Comparison of ENCODE assay signal across 8 mouse cellular contexts in genomic region chr7:81455155-81455651, GRCm38 (mm10). TPM values are rescaled to one million over a fixed set of nuclear protein-coding genes. Genes with fewer than 3 reads are reported as not detected.
DNase-seq lines count a peak whose midpoint lies in the region; ATAC-seq and TF ChIP-seq lines count a peak whose summit lies in the region.

TSS of gene Cpeb1 (minus strand) at chr7:81455465.

- H3K36me3 ChIP-seq in hindbrain, embryonic 16.5 days (ENCODE audit: control insufficient read depth, insufficient read depth, low read length): 0 out of 2 replicates have a peak, but pooled peaks cover 2% of the 10 kb centered on the region

- peak within 1 kb of the TSS; percentile 90 for H3K27ac ChIP-seq in gastrocnemius, adult 2 months
- H3K27ac ChIP-seq in hindbrain, embryonic 16.5 days (ENCODE audit: low read depth, low read length): no peak within 1 kb of the TSS

- H3K9me3 ChIP-seq in hindbrain, embryonic 16.5 days (ENCODE audit: control insufficient read depth, low read length): no peaks in the 10 kb centered on the region

- TF ChIP-seq CTCF in gastrocnemius, adult 2 months (IDR thresholded peaks at IDR 0.05): peak; percentile 58

- peak within 1 kb of the TSS; percentile 79 for H3K4me2 ChIP-seq in hindbrain, embryonic 16.5 days (ENCODE audit: low read length)

- WGBS in hindbrain, embryonic 16.5 days: 1% methylated on average over 28 of the region's 28 CpGs

- intact Hi-C loops in gastrocnemius, adult 2 months (cut with DNase I): loop anchor here (2.0 to 5.0 kb wide), 2 partner anchors 38 to 67 kb away; partner anchors contain the start of gene Ap3b2

- H3K9ac ChIP-seq in hindbrain, embryonic 16.5 days (ENCODE audit: low read depth, low read length): peak within 1 kb of the TSS; percentile 63

- H3K4me1 ChIP-seq in hindbrain, embryonic 16.5 days (ENCODE audit: control insufficient read depth, insufficient read depth, low read depth, low read length): peaks cover 20% of the 10 kb centered on the region

- DNase-seq in adrenal gland, adult (ENCODE audit: inconsistent age in 2 of 2, low spot score in 1 of 2): peak; percentile 86 to 92
- peak; percentile 66 to 75 for DNase-seq in cerebellum, postnatal 14 days
- DNase-seq in gastrocnemius, adult 2 months: peak; percentile 88
- peak; percentile 58 to 71 for DNase-seq in left cerebral cortex, adult 8-10 months (ENCODE audit: low spot score in 2 of 2)
- DNase-seq in lung, postnatal 4 days: peak; percentile 60 to 78
- peak; percentile 55 for DNase-seq in right cerebral cortex, postnatal 4 days

- peak within 1 kb of the TSS; percentile 91 for H3K4me3 ChIP-seq in gastrocnemius, adult 2 months
- peak within 1 kb of the TSS; percentile 67 for H3K4me3 ChIP-seq in hindbrain, embryonic 16.5 days (ENCODE audit: low read length)

- peak; percentile 72 for ATAC-seq in hindbrain, embryonic 16.5 days
- no peak for ATAC-seq in monocyte, adult 5-6 weeks (replicated peaks; ENCODE audit: insufficient number of reproducible peaks, low FRiP score, low TSS enrichment, poor library complexity, severe bottlenecking)

- peaks cover 22% of the 10 kb centered on the region for H3K27me3 ChIP-seq in hindbrain, embryonic 16.5 days (replicated peaks; ENCODE audit: control insufficient read depth, insufficient read depth, low read length)

RNA-seq across cellular contexts. Expression of gene Cpeb1, which starts in this region (rescaled TPM):
- total RNA-seq in gastrocnemius, adult 2 months (2021): 10 to 100 TPM; 27.1 to 43.3 TPM
- 8.3 and 8.4 TPM in 2 replicates for polyA plus RNA-seq in hindbrain, embryonic 16.5 days (2015; fragmentation: Nextera tagmentation; extraction: Ambion mirVana)
- 100 to 1,000 TPM in 1 of 4 experiments, 10 to 100 TPM in 3; 90.7 to 103 (median 99.6) TPM for total RNA-seq in left cerebral cortex, adult 8-10 months (2022)
- 0.10 TPM in 1 of 3 replicates, not detected in the others for total RNA-seq in monocyte, adult 5-6 weeks (2017)

Comparison
In these comparisons a context has a peak if more than half of its experiments do, and no peak if none do; other contexts are left out.
1. RNA of gene Cpeb1 (total RNA-seq): 90.7 to 103 TPM in left cerebral cortex, adult 8-10 months and 27.1 to 43.3 TPM in gastrocnemius, adult 2 months; 0.10 TPM in monocyte, adult 5-6 weeks; every median in the first group is over 10 times any median in the second.
2. Peak in every context shown above with its lines, with median percentiles within 50 percentile points of each other: DNase-seq.